Mouse (Mus musculus) granulocyte monocyte progenitor cell, adult 5-6 weeks (primary cell): ENCODE data around the gene Nlrc5. TPM values are rescaled to one million over a fixed set of nuclear protein-coding genes. Genes with fewer than 3 reads are reported as not detected.

Source experiments
- ATAC-seq: replicated peaks from 2 replicates; pipeline ENCODE4 v1.8.0; 2016; ENCODE audit warnings: mild to moderate bottlenecking, moderate TSS enrichment, inconsistent platforms; ENCODE audit not compliant: poor library complexity, severe bottlenecking
- total RNA-seq, 2 experiments: library from RNA; stranded (forward) in 1 of 2; stranded (reverse) in 1 of 2; fragments of 200-712, 200-1000 nt in 1 of 2; fragments of >200 nt in 1 of 2; fragmentation: Nextera tagmentation in 1 of 2; gene quantifications; 2 replicates each; pipeline ENCODE4 v1.2.3; 2014 to 2017

Nlrc5 gene
- total RNA-seq, 2 experiments from 2014 or later: 19.3 to 43.0 TPM

GRCm38 (mm10) chr8:94557281-94557680 lies 123.1 kb downstream of the Nlrc5 start:
- ATAC-seq: no peak

GRCm38 (mm10) chr8:94561256-94561655 lies 127.1 kb downstream of the Nlrc5 start:
- no peak for ATAC-seq

- no peak for ATAC-seq
Observed at GRCm38 (mm10) chr8:94564421-94564820, 130.3 kb downstream of the Nlrc5 start.

- ATAC-seq: no peak
Observed at GRCm38 (mm10) chr8:94566033-94566432, 131.9 kb downstream of the Nlrc5 start.

GRCm38 (mm10) chr8:94566446-94567158 lies 132.4 kb downstream of the Nlrc5 start:
- ATAC-seq: no peak

- no peak for ATAC-seq
Observed at GRCm38 (mm10) chr8:94567159-94567849, 133.1 kb downstream of the Nlrc5 start.

- no peak for ATAC-seq
Observed at GRCm38 (mm10) chr8:94568098-94568497, 133.9 kb downstream of the Nlrc5 start.

GRCm38 (mm10) chr8:94569419-94569818 lies 135.3 kb downstream of the Nlrc5 start:
- no peak; the same call in 1 of the 2 replicates for ATAC-seq

GRCm38 (mm10) chr8:94571896-94572295 lies 137.7 kb downstream of the Nlrc5 start:
- no peak for ATAC-seq

- ATAC-seq: no peak
Observed at GRCm38 (mm10) chr8:94574159-94574907, 140.2 kb downstream of the Nlrc5 start.

GRCm38 (mm10) chr8:94575148-94575547 lies 141.0 kb downstream of the Nlrc5 start:
- ATAC-seq: no peak

Other genes starting within 250 kb of the Nlrc5 start
- 38.9 and 45.1 TPM in 2 replicates for gene Nup93, start 219.8 kb upstream of the Nlrc5 start, total RNA-seq (2014; fragmentation: Nextera tagmentation)
- 45.5 and 46.0 TPM in 2 replicates for gene Nup93, start 219.8 kb upstream of the Nlrc5 start, total RNA-seq (2017)
- gene Slc12a3, start 105.2 kb upstream of the Nlrc5 start, total RNA-seq (2014; fragmentation: Nextera tagmentation): not detected in 2 replicates
- gene Slc12a3, start 105.2 kb upstream of the Nlrc5 start, total RNA-seq (2017): 0.26 TPM in 1 of 2 replicates, not detected in the other
- gene Herpud1, start 47.9 kb upstream of the Nlrc5 start, total RNA-seq (2014; fragmentation: Nextera tagmentation): 81.6 and 83.0 TPM in 2 replicates
- gene Herpud1, start 47.9 kb upstream of the Nlrc5 start, total RNA-seq (2017): 80.3 and 95.4 TPM in 2 replicates
- gene Cpne2, start 98.6 kb downstream of the Nlrc5 start, total RNA-seq (2014; fragmentation: Nextera tagmentation): 106 and 114 TPM in 2 replicates
- 53.9 and 56.5 TPM in 2 replicates for gene Cpne2, start 98.6 kb downstream of the Nlrc5 start, total RNA-seq (2017)
- gene Rspry1, start 167.6 kb downstream of the Nlrc5 start, total RNA-seq (2014; fragmentation: Nextera tagmentation): 27.4 and 28.0 TPM in 2 replicates
- 29.9 and 33.0 TPM in 2 replicates for gene Rspry1, start 167.6 kb downstream of the Nlrc5 start, total RNA-seq (2017)
- gene Fam192a, start 167.6 kb downstream of the Nlrc5 start, total RNA-seq (2014; fragmentation: Nextera tagmentation): 30.4 and 64.9 TPM in 2 replicates
- gene Fam192a, start 167.6 kb downstream of the Nlrc5 start, total RNA-seq (2017): 84.6 and 99.4 TPM in 2 replicates
- gene Arl2bp, start 232.2 kb downstream of the Nlrc5 start, total RNA-seq (2014; fragmentation: Nextera tagmentation): 36.4 and 44.0 TPM in 2 replicates
- gene Arl2bp, start 232.2 kb downstream of the Nlrc5 start, total RNA-seq (2017): 41.1 and 100 TPM in 2 replicates